Mouse (Mus musculus) liver, embryonic 16.5 days (tissue): ENCODE measurements around the gene Cnr1. TPM values are rescaled to one million over a fixed set of nuclear protein-coding genes. Genes with fewer than 3 reads are reported as not detected.

Source experiments
- ATAC-seq: fragments of 200-750 bp; cut with Nextera tagmentation; 2 replicates; pipeline ENCODE4 v1.8.0; 2017; ENCODE audit warnings: low read depth, mild to moderate bottlenecking, moderate number of reproducible peaks, moderate library complexity
- H3K27ac ChIP-seq: fragments of 300-500 bp; sonication (generic); 2 replicates; pipeline ENCODE4 v1.5.1; 2014; ENCODE audit warnings: mild to moderate bottlenecking, low read length
- H3K27me3 ChIP-seq: fragments of 300-500 bp; sonication (generic); 2 replicates; pipeline ENCODE4 v1.6.1; 2014; ENCODE audit warnings: low read depth, low read length, mixed read lengths; ENCODE audit not compliant: control insufficient read depth, insufficient read depth
- H3K36me3 ChIP-seq: fragments of 300-500 bp; sonication (generic); 2 replicates; pipeline ENCODE4 v1.6.1; 2014; ENCODE audit warnings: mild to moderate bottlenecking; ENCODE audit not compliant: control insufficient read depth, insufficient read depth
- H3K4me1 ChIP-seq: fragments of 300-500 bp; sonication (generic); 2 replicates; pipeline ENCODE4 v1.6.1; 2014; ENCODE audit warnings: low read depth, low read length, mixed read lengths; ENCODE audit not compliant: control insufficient read depth
- H3K4me2 ChIP-seq: fragments of 300-500 bp; sonication (generic); 2 replicates; pipeline ENCODE4 v1.6.1; 2014; ENCODE audit warnings: low read depth, low read length, mixed read lengths
- H3K4me3 ChIP-seq: fragments of 300-500 bp; sonication (generic); 2 replicates; pipeline ENCODE4 v1.5.1; 2014; ENCODE audit warnings: low read depth, mild to moderate bottlenecking, low read length
- H3K9ac ChIP-seq: fragments of 300-500 bp; sonication (generic); 2 replicates; pipeline ENCODE4 v1.6.1; 2014; ENCODE audit warnings: low read depth, low read length
- H3K9me3 ChIP-seq: fragments of 300-500 bp; sonication (generic); replicated peaks from 2 replicates; pipeline ENCODE4 v1.6.1; 2016; ENCODE audit warnings: low read length; ENCODE audit not compliant: control insufficient read depth
- WGBS: fragments of 180-500 bp; shearing (Covaris S2); extraction: QIAGEN DNeasy Blood & Tissue Kit; methylation state at CpG from one replicate; pipeline ENCODE4 v1.1.7; 2014; ENCODE audit not compliant: insufficient replicate concordance; 5-methylcytosine and 5-hydroxymethylcytosine counted together
- polyA plus RNA-seq: library from polyadenylated mRNA; unstranded; fragments of >200 nt; fragmentation: Nextera tagmentation; extraction: Ambion mirVana; gene quantifications from 2 replicates; pipeline ENCODE4 v1.2.1, GENCODE M21; 2015

The Cnr1 gene
- polyA plus RNA-seq, result 0.06 TPM in 2 replicates

- Histone ChIP-seq H3K4me2 (peak within 1 kb of the TSS; percentile 70), H3K9me3 (no peaks in the 10 kb centered on the region), H3K9ac (no peak within 1 kb of the TSS), H3K27ac (no peak within 1 kb of the TSS), H3K4me1 (peaks cover 3% of the 10 kb centered on the region), H3K4me3 (peak within 1 kb of the TSS; percentile 48), H3K27me3 (peaks cover 47% of the 10 kb centered on the region), H3K36me3 (no peaks in the 10 kb centered on the region)
- under 1% methylated on average over 73 of the region's 77 CpGs for WGBS
- peak; percentile 88 for ATAC-seq
Measured at GRCm38 (mm10) chr4:33924234-33924888, at the start of gene Cnr1. Cnr1 (plus strand) TSS chr4:33924593.

- H3K4me3 ChIP-seq, result no peak overlapping the region
- no peak for ATAC-seq
- 73% methylated on average over 3 of the region's 3 CpGs for WGBS
- no peak overlapping the region for H3K4me2 ChIP-seq
- no peak overlapping the region for H3K27ac ChIP-seq
- no peaks in the 10 kb centered on the region for H3K36me3 ChIP-seq
- H3K9ac ChIP-seq, result no peak overlapping the region
- no peaks in the 10 kb centered on the region for H3K4me1 ChIP-seq
- no peaks in the 10 kb centered on the region; the same call in 1 of the 2 replicates for H3K9me3 ChIP-seq
- no peaks in the 10 kb centered on the region for H3K27me3 ChIP-seq
Measured at GRCm38 (mm10) chr4:33879944-33880343, 44.4 kb upstream of the Cnr1 start.

- no peak overlapping the region for H3K9ac ChIP-seq
- no peaks in the 10 kb centered on the region for H3K4me1 ChIP-seq
- H3K27me3 ChIP-seq, result no peaks in the 10 kb centered on the region
- no peak for ATAC-seq
- H3K4me3 ChIP-seq, result no peak overlapping the region
- H3K9me3 ChIP-seq, result no peaks in the 10 kb centered on the region; the same call in 1 of the 2 replicates
- H3K4me2 ChIP-seq, result no peak overlapping the region
- no peak overlapping the region for H3K27ac ChIP-seq
- 50% methylated on average over 3 of the region's 3 CpGs for WGBS
- H3K36me3 ChIP-seq, result no peaks in the 10 kb centered on the region
Measured at GRCm38 (mm10) chr4:33886026-33886425, 38.4 kb upstream of the Cnr1 start.

GRCm38 (mm10) chr4:33889976-33890375 is 34.4 kb upstream of the Cnr1 start:
- ATAC-seq, result no peak
- Histone ChIP-seq H3K27ac (no peak overlapping the region), H3K4me3 (no peak overlapping the region), H3K4me2 (no peak overlapping the region), H3K9me3 (no peaks in the 10 kb centered on the region), H3K36me3 (no peaks in the 10 kb centered on the region), H3K4me1 (no peaks in the 10 kb centered on the region), H3K9ac (no peak overlapping the region), H3K27me3 (no peaks in the 10 kb centered on the region)
- WGBS, result 66% methylated on average over 2 of the region's 2 CpGs

GRCm38 (mm10) chr4:33892178-33892869 is 32.1 kb upstream of the Cnr1 start:
- no peak overlapping the region for H3K9ac ChIP-seq
- H3K9me3 ChIP-seq, result no peaks in the 10 kb centered on the region
- H3K36me3 ChIP-seq, result no peaks in the 10 kb centered on the region
- no peak for ATAC-seq
- no peaks in the 10 kb centered on the region for H3K27me3 ChIP-seq
- no peaks in the 10 kb centered on the region for H3K4me1 ChIP-seq
- no peak overlapping the region for H3K27ac ChIP-seq
- no peak overlapping the region for H3K4me2 ChIP-seq
- WGBS, result 22% methylated on average over 7 of the region's 7 CpGs
- no peak overlapping the region for H3K4me3 ChIP-seq

- 64% methylated on average over 7 of the region's 7 CpGs for WGBS
Measured at GRCm38 (mm10) chr4:33893841-33894240, 30.6 kb upstream of the Cnr1 start.

GRCm38 (mm10) chr4:33895046-33895445 is 29.3 kb upstream of the Cnr1 start:
- H3K4me1 ChIP-seq, result no peaks in the 10 kb centered on the region
- H3K27ac ChIP-seq, result no peak overlapping the region
- H3K9ac ChIP-seq, result no peak overlapping the region
- ATAC-seq, result no peak
- H3K4me2 ChIP-seq, result no peak overlapping the region
- H3K36me3 ChIP-seq, result no peaks in the 10 kb centered on the region
- WGBS, result 26% methylated on average over 8 of the region's 8 CpGs
- no peaks in the 10 kb centered on the region for H3K27me3 ChIP-seq
- no peaks in the 10 kb centered on the region for H3K9me3 ChIP-seq
- H3K4me3 ChIP-seq, result no peak overlapping the region

More at GRCm38 (mm10) chr4:33893841-33894240, 30.6 kb upstream of the Cnr1 start:
- H3K9ac ChIP-seq, result no peak overlapping the region
- no peaks in the 10 kb centered on the region for H3K36me3 ChIP-seq
- no peaks in the 10 kb centered on the region for H3K9me3 ChIP-seq
- no peaks in the 10 kb centered on the region for H3K27me3 ChIP-seq
- ATAC-seq, result no peak
- no peak overlapping the region for H3K4me3 ChIP-seq
- no peak overlapping the region for H3K4me2 ChIP-seq
- no peak overlapping the region for H3K27ac ChIP-seq
- no peaks in the 10 kb centered on the region for H3K4me1 ChIP-seq

- WGBS, result 68% methylated on average over 2 of the region's 2 CpGs
- H3K27me3 ChIP-seq, result no peaks in the 10 kb centered on the region
- H3K36me3 ChIP-seq, result no peaks in the 10 kb centered on the region
- H3K4me1 ChIP-seq, result no peaks in the 10 kb centered on the region
- no peak overlapping the region for H3K27ac ChIP-seq
- no peak overlapping the region for H3K4me2 ChIP-seq
- H3K4me3 ChIP-seq, result no peak overlapping the region
- H3K9me3 ChIP-seq, result no peaks in the 10 kb centered on the region
- H3K9ac ChIP-seq, result no peak overlapping the region
- no peak for ATAC-seq
Measured at GRCm38 (mm10) chr4:33895491-33895890, 28.9 kb upstream of the Cnr1 start.

GRCm38 (mm10) chr4:33901659-33902058 is 22.7 kb upstream of the Cnr1 start:
- 58% methylated on average over 3 of the region's 3 CpGs for WGBS
- H3K4me3 ChIP-seq, result no peak overlapping the region
- H3K9ac ChIP-seq, result no peak overlapping the region
- H3K27ac ChIP-seq, result no peak overlapping the region
- H3K4me1 ChIP-seq, result no peaks in the 10 kb centered on the region
- no peak for ATAC-seq
- no peaks in the 10 kb centered on the region for H3K9me3 ChIP-seq
- no peaks in the 10 kb centered on the region for H3K27me3 ChIP-seq
- H3K36me3 ChIP-seq, result no peaks in the 10 kb centered on the region
- H3K4me2 ChIP-seq, result no peak overlapping the region
